Mouse (Mus musculus) stomach, embryonic 14.5 days (tissue): ENCODE results near the gene Sctr. TPM values are rescaled to one million over a fixed set of nuclear protein-coding genes. Genes with fewer than 3 reads are reported as not detected.

Experiments
- ATAC-seq: fragments of 200-750 bp; cut with Nextera tagmentation; 2 replicates; pipeline ENCODE4 v1.8.0; 2017; ENCODE audit warnings: low read depth, moderate TSS enrichment; ENCODE audit not compliant: insufficient number of reproducible peaks, insufficient read depth, low FRiP score
- H3K27ac ChIP-seq: fragments of 300-500 bp; sonication (generic); 2 replicates; pipeline ENCODE4 v1.5.1; 2014; ENCODE audit warnings: mild to moderate bottlenecking, low read length, moderate library complexity, mixed read lengths
- H3K27me3 ChIP-seq: fragments of 300-500 bp; sonication (generic); 2 replicates; pipeline ENCODE4 v1.6.1; 2014; ENCODE audit warnings: low read length, control low read depth, mixed read lengths; ENCODE audit not compliant: control insufficient read depth, insufficient read depth
- H3K36me3 ChIP-seq: fragments of 300-500 bp; sonication (generic); 2 replicates; pipeline ENCODE4 v1.6.1; 2014; ENCODE audit warnings: mild to moderate bottlenecking, control low read depth, low read length, moderate library complexity, mixed read lengths; ENCODE audit not compliant: control insufficient read depth, insufficient read depth
- H3K4me1 ChIP-seq: fragments of 300-500 bp; sonication (generic); 2 replicates; pipeline ENCODE4 v1.6.1; 2014; ENCODE audit warnings: low read length, control low read depth, mixed read lengths; ENCODE audit not compliant: control insufficient read depth, insufficient read depth
- H3K4me2 ChIP-seq: fragments of 300-500 bp; sonication (generic); replicated peaks from 2 replicates; pipeline ENCODE4 v1.6.1; 2014; ENCODE audit warnings: low read depth, low read length, control low read depth
- H3K4me3 ChIP-seq: fragments of 300-500 bp; sonication (generic); 2 replicates; pipeline ENCODE4 v1.5.1; 2014; ENCODE audit warnings: low read depth, low read length, control low read depth
- H3K9ac ChIP-seq: fragments of 300-500 bp; sonication (generic); replicated peaks from 2 replicates; pipeline ENCODE4 v1.6.1; 2014; ENCODE audit warnings: low read depth, mild to moderate bottlenecking, control low read depth, low read length, moderate library complexity, mixed read lengths
- H3K9me3 ChIP-seq: fragments of 300-500 bp; sonication (generic); 2 replicates; pipeline ENCODE4 v1.6.1; 2016; ENCODE audit warnings: low read depth, low read length, control low read depth; ENCODE audit not compliant: control insufficient read depth
- WGBS: fragments of 180-500 bp; shearing (Covaris S2); extraction: QIAGEN DNeasy Blood & Tissue Kit; methylation state at CpG from one replicate; pipeline ENCODE4 v1.1.7; 2014; 5-methylcytosine and 5-hydroxymethylcytosine counted together
- polyA plus RNA-seq: library from polyadenylated mRNA; unstranded; fragments of >200 nt; fragmentation: Nextera tagmentation; extraction: Ambion mirVana; gene quantifications from 2 replicates; pipeline ENCODE4 v1.2.1, GENCODE M21; 2014

The Sctr gene
- polyA plus RNA-seq, 1 experiment from 2014 or later, result 2.0 TPM

- Histone ChIP-seq H3K27ac (no peak within 1 kb of the TSS), H3K9ac (no peak within 1 kb of the TSS), H3K4me1 (no peaks in the 10 kb centered on the region), H3K27me3 (no peaks in the 10 kb centered on the region), H3K4me3 (peak within 1 kb of the TSS; percentile 43), H3K4me2 (peak within 1 kb of the TSS; percentile 65), H3K36me3 (no peaks in the 10 kb centered on the region), H3K9me3 (no peaks in the 10 kb centered on the region)
- 6% methylated on average over 30 of the region's 30 CpGs for WGBS
- peak; percentile 92; the same call in 1 of the 2 replicates for ATAC-seq
Observed at GRCm38 (mm10) chr1:119996798-119997581, 9.7 kb upstream of the Sctr start, which contains the start of gene Cfap221. Cfap221 (minus strand) TSS chr1:119997234.

DNA sequence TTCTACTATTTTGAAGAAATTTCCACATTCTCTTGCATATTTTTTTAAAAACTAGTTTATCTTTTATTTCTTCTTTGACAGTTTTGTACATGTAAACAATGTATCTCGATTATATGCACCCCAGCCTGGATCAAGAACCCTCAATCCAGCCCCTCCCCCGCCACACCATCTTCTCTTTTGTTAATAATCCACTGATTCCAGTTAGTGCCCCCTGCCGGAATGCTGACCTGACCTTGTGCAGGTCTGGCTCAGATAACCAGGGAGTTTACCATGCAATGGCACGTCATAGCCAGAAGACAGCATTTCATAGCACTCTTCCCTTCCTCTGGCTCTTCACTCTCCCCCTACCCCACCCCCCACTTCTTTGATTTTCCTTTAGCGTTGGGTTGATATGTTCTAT lies 9.1 kb upstream of the Sctr start:
- Histone ChIP-seq H3K4me2 (peak overlapping the region; percentile 65), H3K27ac (no peak overlapping the region), H3K9ac (no peak overlapping the region), H3K27me3 (no peaks in the 10 kb centered on the region), H3K36me3 (no peaks in the 10 kb centered on the region), H3K4me3 (peak overlapping the region; percentile 43), H3K9me3 (no peaks in the 10 kb centered on the region), H3K4me1 (no peaks in the 10 kb centered on the region)
- ATAC-seq, result no peak
- 30% methylated on average over 5 of the region's 5 CpGs for WGBS

DNA sequence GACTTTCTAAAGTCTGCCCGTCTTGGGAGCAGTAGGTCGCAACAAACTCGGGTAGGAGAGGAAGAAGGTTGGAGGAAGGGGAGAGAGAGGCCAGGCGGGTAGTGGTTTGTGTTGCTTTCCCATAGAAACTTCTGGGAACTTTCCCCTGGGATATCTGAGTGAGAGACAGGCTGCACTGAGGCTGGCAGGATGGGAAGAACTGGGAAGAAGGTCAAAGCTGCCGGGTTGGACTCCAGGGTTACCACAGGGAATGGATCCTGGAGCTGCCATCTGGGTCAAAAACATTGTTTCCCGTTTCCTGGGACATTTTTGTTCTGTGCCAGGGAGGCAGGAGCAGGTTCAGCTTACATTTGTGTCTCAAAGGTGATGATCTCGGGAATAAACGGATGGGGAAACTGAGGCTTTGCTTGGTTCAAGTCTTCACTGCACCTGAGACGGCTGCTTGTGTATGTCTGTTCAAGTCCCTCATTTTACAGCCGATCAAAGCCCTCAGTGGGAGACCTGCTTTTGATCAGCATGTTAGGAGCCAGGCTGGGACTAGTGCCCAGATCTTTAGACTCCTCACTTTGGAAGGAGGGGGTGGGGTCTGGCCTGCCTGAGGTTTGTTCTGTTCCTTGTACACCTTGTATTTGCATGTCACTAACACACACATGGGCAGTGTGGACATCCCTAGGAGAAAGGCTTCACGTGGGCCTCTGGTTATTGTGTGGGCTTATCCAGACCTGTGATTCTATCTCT lies 1.3 kb downstream of the Sctr start:
- no peak for ATAC-seq
- Histone ChIP-seq H3K9ac (no peak overlapping the region; the same call in 1 of the 2 replicates), H3K4me1 (peaks cover 6% of the 10 kb centered on the region; the same call in 1 of the 2 replicates), H3K27ac (no peak overlapping the region), H3K4me2 (peak overlapping the region; percentile 59), H3K4me3 (peak overlapping the region; percentile 32), H3K36me3 (no peaks in the 10 kb centered on the region), H3K27me3 (no peaks in the 10 kb centered on the region), H3K9me3 (no peaks in the 10 kb centered on the region)
- 30% methylated on average over 11 of the region's 11 CpGs for WGBS

GRCm38 (mm10) chr1:120012638-120013037 lies 5.9 kb downstream of the Sctr start:
- ATAC-seq, result no peak
- H3K27me3 ChIP-seq, result no peaks in the 10 kb centered on the region

GRCm38 (mm10) chr1:120013111-120013510 lies 6.4 kb downstream of the Sctr start:
- no peak overlapping the region for H3K27ac ChIP-seq
- no peaks in the 10 kb centered on the region for H3K27me3 ChIP-seq
- no peaks in the 10 kb centered on the region for H3K36me3 ChIP-seq
- no peak overlapping the region for H3K4me2 ChIP-seq
- no peaks in the 10 kb centered on the region for H3K9me3 ChIP-seq
- H3K4me1 ChIP-seq, result no peaks in the 10 kb centered on the region
- no peak overlapping the region for H3K9ac ChIP-seq
- no peak overlapping the region for H3K4me3 ChIP-seq
- no peak for ATAC-seq

More at GRCm38 (mm10) chr1:120012638-120013037, 5.9 kb downstream of the Sctr start:
- 86% methylated on average over 12 of the region's 12 CpGs for WGBS
- no peak overlapping the region for H3K9ac ChIP-seq
- no peak overlapping the region for H3K4me3 ChIP-seq
- no peak overlapping the region for H3K27ac ChIP-seq
- peaks cover 2% of the 10 kb centered on the region; the same call in 1 of the 2 replicates for H3K4me1 ChIP-seq
- no peaks in the 10 kb centered on the region for H3K9me3 ChIP-seq
- no peaks in the 10 kb centered on the region for H3K36me3 ChIP-seq
- H3K4me2 ChIP-seq, result no peak overlapping the region

DNA sequence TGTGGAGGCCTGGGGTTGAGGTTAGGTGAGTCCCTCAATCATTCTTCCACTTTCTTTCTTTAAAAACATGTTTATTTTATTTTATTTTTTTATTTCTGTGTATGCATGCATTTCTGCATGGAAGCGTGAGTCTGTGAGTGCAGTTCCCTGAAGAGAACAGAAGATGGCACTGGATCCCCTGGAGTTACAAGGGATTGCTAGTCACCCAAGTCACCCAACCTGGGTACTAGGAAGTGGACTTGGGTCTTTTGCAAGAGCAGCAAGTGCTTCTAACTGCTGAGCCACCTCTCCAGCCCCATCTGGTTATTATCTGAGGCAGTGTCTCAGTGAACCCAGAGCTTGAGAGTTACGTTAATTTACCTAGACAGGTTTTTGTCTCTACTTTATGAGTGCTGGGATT lies 9.5 kb downstream of the Sctr start:
- H3K27ac ChIP-seq, result no peak overlapping the region
- no peak overlapping the region for H3K9ac ChIP-seq
- H3K9me3 ChIP-seq, result no peaks in the 10 kb centered on the region
- H3K4me3 ChIP-seq, result no peak overlapping the region
- H3K4me1 ChIP-seq, result no peaks in the 10 kb centered on the region
- no peaks in the 10 kb centered on the region for H3K36me3 ChIP-seq
- WGBS, result 84% methylated on average over 2 of the region's 2 CpGs
- no peak overlapping the region for H3K4me2 ChIP-seq
- no peaks in the 10 kb centered on the region for H3K27me3 ChIP-seq
- ATAC-seq, result no peak

DNA sequence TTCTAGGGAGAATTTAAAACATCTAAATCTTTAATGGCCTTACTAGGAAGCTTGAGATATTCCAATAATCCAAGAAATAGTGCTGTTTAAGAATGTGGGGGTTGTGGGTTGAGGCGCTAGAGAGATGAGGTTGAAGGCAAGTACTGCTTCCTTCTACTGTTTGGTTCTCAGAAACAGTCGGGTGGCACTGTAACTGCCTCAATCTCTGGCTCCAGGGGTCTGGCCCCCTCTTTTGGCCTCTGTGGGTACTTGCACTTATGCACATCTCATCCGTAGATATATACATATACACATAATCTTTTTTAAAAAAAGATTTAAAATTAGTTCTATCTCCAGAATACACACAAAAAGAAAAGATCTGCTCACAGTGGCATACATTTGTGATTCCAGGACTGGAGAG lies 12.2 kb downstream of the Sctr start:
- no peaks in the 10 kb centered on the region for H3K27me3 ChIP-seq
- 61% methylated on average over 3 of the region's 3 CpGs for WGBS
- H3K4me2 ChIP-seq, result no peak overlapping the region
- no peak for ATAC-seq
- H3K9ac ChIP-seq, result no peak overlapping the region
- H3K9me3 ChIP-seq, result no peaks in the 10 kb centered on the region
- H3K4me1 ChIP-seq, result 0 out of 2 replicates have a peak, but pooled peaks cover under 1% of the 10 kb centered on the region
- no peaks in the 10 kb centered on the region for H3K36me3 ChIP-seq
- no peak overlapping the region for H3K4me3 ChIP-seq
- H3K27ac ChIP-seq, result no peak overlapping the region

DNA sequence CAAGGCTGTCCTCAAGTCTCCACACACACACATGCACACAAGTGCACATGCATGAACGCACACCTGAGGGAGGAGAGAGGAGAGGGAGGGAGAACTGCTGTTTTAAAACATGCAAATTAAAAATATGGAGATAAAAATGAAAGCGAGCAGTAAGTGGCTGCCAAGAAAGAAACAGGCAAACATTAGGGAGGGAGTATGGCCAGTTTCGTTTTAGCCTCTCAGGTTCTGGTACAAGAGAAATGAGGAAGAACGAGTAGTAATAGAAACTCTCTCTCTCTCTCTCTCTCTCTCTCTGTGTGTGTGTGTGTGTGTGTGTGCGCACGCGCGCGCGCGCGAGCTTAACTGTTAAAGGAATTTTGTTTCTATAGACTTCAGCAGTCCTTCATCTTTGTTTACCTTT lies 12.7 kb downstream of the Sctr start:
- WGBS, result 90% methylated on average over 12 of the region's 12 CpGs
- Histone ChIP-seq H3K9me3 (no peaks in the 10 kb centered on the region), H3K9ac (no peak overlapping the region), H3K36me3 (no peaks in the 10 kb centered on the region), H3K4me3 (no peak overlapping the region), H3K4me2 (no peak overlapping the region), H3K27ac (no peak overlapping the region), H3K4me1 (0 out of 2 replicates have a peak, but pooled peaks cover 2% of the 10 kb centered on the region), H3K27me3 (no peaks in the 10 kb centered on the region)
- no peak for ATAC-seq
